Mouse (Mus musculus) heart, postnatal 0 days (tissue): ENCODE measurements around the gene Gm20662.

Experiments
- CTCF ChIP-seq: IDR thresholded peaks from 2 replicates; pipeline ENCODE4 v1.5.1; 2016; ENCODE audit warnings: antibody characterized with exemption, control low read depth, low read depth
- EP300 ChIP-seq: IDR thresholded peaks from 2 replicates; pipeline ENCODE4 v1.6.1; 2016; ENCODE audit warnings: antibody characterized with exemption, low read depth

DNA sequence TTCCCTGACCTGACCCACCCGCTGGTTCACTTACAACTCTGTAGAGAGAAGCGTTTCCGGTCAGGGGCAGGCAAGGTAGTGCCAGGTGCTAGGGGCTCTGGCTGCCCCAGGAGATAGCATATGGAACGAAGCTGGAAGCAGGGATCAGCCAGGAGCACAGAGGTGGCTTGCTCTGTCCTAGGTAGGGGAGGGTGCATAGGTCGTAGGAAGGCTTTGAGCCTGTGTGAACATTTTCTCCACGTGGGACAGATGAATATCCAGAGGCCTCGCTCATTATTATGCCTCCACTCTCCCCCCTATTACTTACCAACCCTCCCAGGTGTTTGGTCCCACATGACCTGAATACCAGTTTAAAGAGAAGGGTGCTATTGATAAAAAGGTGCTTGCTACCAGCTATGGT lies 56.3 kb downstream of the Gm20662 start:
- TF ChIP-seq CTCF = no peak
- no peak for TF ChIP-seq EP300
